ENCODE assay signal across 8 mouse cellular contexts in genomic region chr19:27217404-27217940, GRCm38 (mm10). TPM values are rescaled to one million over a fixed set of nuclear protein-coding genes. Genes with fewer than 3 reads are reported as not detected.
DNase-seq lines count a peak whose midpoint lies in the region; ATAC-seq and TF ChIP-seq lines count a peak whose summit lies in the region.

No protein-coding gene starts in this region.

- WGBS in forebrain, embryonic 16.5 days = under 1% methylated on average over 49 of the region's 52 CpGs
- WGBS in lung, embryonic 14.5 days = under 1% methylated on average over 45 of the region's 52 CpGs

- ATAC-seq in forebrain, embryonic 16.5 days = peak; percentile 73
- ATAC-seq in lung, embryonic 14.5 days (ENCODE audit: insufficient read depth) = peak; percentile 50
- ATAC-seq in monocyte, adult 5-6 weeks (replicated peaks; ENCODE audit: insufficient number of reproducible peaks, low FRiP score, low TSS enrichment, poor library complexity, severe bottlenecking) = no peak

- TF ChIP-seq CTCF in layer of hippocampus, adult 2 months (conservative IDR thresholded peaks at IDR 0.05) = no peak
- no peak for TF ChIP-seq CTCF in lung, embryonic 14.5 days (IDR thresholded peaks at IDR 0.05; ENCODE audit: low read depth)

- H3K4me3 ChIP-seq in forebrain, embryonic 16.5 days (replicated peaks; ENCODE audit: low read length) = peak overlapping the region; percentile 64
- peak overlapping the region; percentile 86 for H3K4me3 ChIP-seq in layer of hippocampus, adult 2 months
- peak overlapping the region; percentile 66 for H3K4me3 ChIP-seq in lung, embryonic 14.5 days (ENCODE audit: low read depth, low read length)

- no peaks in the 10 kb centered on the region for H3K9me3 ChIP-seq in forebrain, embryonic 16.5 days (ENCODE audit: control insufficient read depth, low read length)
- H3K9me3 ChIP-seq in lung, embryonic 14.5 days (ENCODE audit: low read depth, low read length) = no peaks in the 10 kb centered on the region

- peak overlapping the region; percentile 93 for H3K9ac ChIP-seq in forebrain, embryonic 16.5 days (replicated peaks; ENCODE audit: low read depth, low read length)
- peak overlapping the region; percentile 72 for H3K9ac ChIP-seq in lung, embryonic 14.5 days

- intact Hi-C loops in heart, postnatal 14 days (cut with DNase I) = loop anchor here (2.0 to 10.0 kb wide), 5 partner anchors 41 to 483 kb away; no protein-coding TSS in a partner anchor

- peak; percentile 65 for DNase-seq in Muller cell, postnatal 12 days (ENCODE audit: inconsistent ontology term)
- DNase-seq in cerebellum, adult 11-12 months = peak; percentile 73
- peak; percentile 55 to 62 for DNase-seq in heart, postnatal 14 days
- DNase-seq in layer of hippocampus, adult 2 months (ENCODE audit: low spot score in 2 of 2) = peak; percentile 52 to 60
- peak; percentile 62 for DNase-seq in lung, embryonic 14.5 days
- DNase-seq in ovary, postnatal 14 days (ENCODE audit: low spot score) = peak; percentile 17

- peaks cover 22% of the 10 kb centered on the region for H3K4me1 ChIP-seq in forebrain, embryonic 16.5 days (replicated peaks; ENCODE audit: control insufficient read depth, insufficient read depth, low read length)
- H3K4me1 ChIP-seq in lung, embryonic 14.5 days (ENCODE audit: insufficient read depth) = no peaks in the 10 kb centered on the region

- H3K27ac ChIP-seq in forebrain, embryonic 16.5 days (ENCODE audit: low read length) = peak overlapping the region; percentile 92
- peak overlapping the region; percentile 99 for H3K27ac ChIP-seq in layer of hippocampus, adult 2 months
- peak overlapping the region; percentile 58; the same call in 1 of the 2 replicates for H3K27ac ChIP-seq in lung, embryonic 14.5 days (ENCODE audit: low read depth)

- no peaks in the 10 kb centered on the region for H3K27me3 ChIP-seq in forebrain, embryonic 16.5 days (replicated peaks; ENCODE audit: control insufficient read depth, insufficient read depth, low read length)
- H3K27me3 ChIP-seq in lung, embryonic 14.5 days (ENCODE audit: insufficient read depth, low read length) = peaks cover 18% of the 10 kb centered on the region

- H3K4me2 ChIP-seq in forebrain, embryonic 16.5 days (ENCODE audit: low read length) = peak overlapping the region; percentile 95
- H3K4me2 ChIP-seq in lung, embryonic 14.5 days = peak overlapping the region; percentile 89

- no peaks in the 10 kb centered on the region for H3K36me3 ChIP-seq in forebrain, embryonic 16.5 days (ENCODE audit: control insufficient read depth, insufficient read depth)
- H3K36me3 ChIP-seq in lung, embryonic 14.5 days (ENCODE audit: insufficient read depth) = no peaks in the 10 kb centered on the region

RNA-seq across cellular contexts. Expression of gene Vldlr, which starts 1.2 kb away (rescaled TPM):
- 40.5 and 41.2 TPM in 2 replicates for polyA plus RNA-seq in forebrain, embryonic 16.5 days (2015; fragmentation: Nextera tagmentation; extraction: Ambion mirVana)
- total RNA-seq in heart, postnatal 14 days (2021) = 100 to 1,000 TPM; 169 to 170 TPM
- total RNA-seq in layer of hippocampus, adult 2 months (2021) = 10 to 100 TPM; 47.5 to 50.8 TPM
- polyA plus RNA-seq in lung, embryonic 14.5 days (2014; fragmentation: Nextera tagmentation; extraction: Ambion mirVana) = 18.5 and 20.0 TPM in 2 replicates
- total RNA-seq in monocyte, adult 5-6 weeks (2017) = 0.10 to 2.3 TPM in 2 of 3 replicates, not detected in the other

Comparison
In these comparisons a context has a peak if more than half of its experiments do, and no peak if none do; other contexts are left out.
1. DNase-seq: peak in every context shown above with its lines; median percentile 73 in cerebellum, adult 11-12 months; 65 in Muller cell, postnatal 12 days; 62 in lung, embryonic 14.5 days; 58 in heart, postnatal 14 days; 56 in layer of hippocampus, adult 2 months; 17 in ovary, postnatal 14 days.
2. RNA of gene Vldlr, which starts 1.2 kb away (total RNA-seq): 169 to 170 TPM in heart, postnatal 14 days and 47.5 to 50.8 TPM in layer of hippocampus, adult 2 months; 0.10 to 2.3 TPM in monocyte, adult 5-6 weeks; every median in the first group is over 10 times any median in the second.
3. Peak in every context shown above with its lines, with median percentiles within 50 percentile points of each other: H3K27ac ChIP-seq and H3K4me3 ChIP-seq.